Mouse (Mus musculus): ENCODE results near the gene Mapkapk2. TPM values are rescaled to one million over a fixed set of nuclear protein-coding genes. Genes with fewer than 3 reads are reported as not detected.
A peak's percentile ranks its signal among the peaks of the same experiment; 100 is the strongest.

Gene Mapkapk2
- total and polyA plus RNA-seq, 3 experiments: 196 to 363 (median 283) TPM

GRCm38 (mm10) chr1:131075098-131075791 is 22.4 kb downstream of the Mapkapk2 start:
- Histone ChIP-seq H3K79me2 (replicated peaks; ENCODE audit: control insufficient read depth, insufficient read depth, low read length) (peaks cover 14% of the 10 kb centered on the region), H3K4me1 (ENCODE audit: control insufficient read depth, insufficient read depth, low read length) (peaks cover 46% of the 10 kb centered on the region), H3K27me3 (ENCODE audit: control insufficient read depth, insufficient read depth, low read length) (no peaks in the 10 kb centered on the region), H3K27ac (no peak overlapping the region), H3K4me3 (no peak overlapping the region), H3K36me3 (ENCODE audit: control insufficient read depth, insufficient read depth, low read length) (peaks cover 13% of the 10 kb centered on the region), H3K9ac (ENCODE audit: low read depth, low read length) (no peak overlapping the region)
- intact Hi-C loops (cut with DNase I): no loop called here
- no peak for TF ChIP-seq EP300 (IDR thresholded peaks at IDR 0.05; ENCODE audit: insufficient read depth, low read depth, low read length)
- no peak for TF ChIP-seq CTCF (IDR thresholded peaks at IDR 0.05)
- no peak for TF ChIP-seq POLR2A (IDR thresholded peaks at IDR 0.05; ENCODE audit: insufficient read depth, low read depth, low read length)
- WGBS: 42% methylated on average over 7 of the region's 7 CpGs
- no peak for DNase-seq

GRCm38 (mm10) chr1:131074524-131074938 is 23.1 kb downstream of the Mapkapk2 start:
- DNase-seq: no peak
- H3K4me3 ChIP-seq: no peak overlapping the region
- peaks cover 41% of the 10 kb centered on the region for H3K4me1 ChIP-seq (ENCODE audit: control insufficient read depth, insufficient read depth, low read length)
- 18% methylated on average over 8 of the region's 8 CpGs for WGBS
- H3K27ac ChIP-seq: no peak overlapping the region
- H3K27me3 ChIP-seq (ENCODE audit: control insufficient read depth, insufficient read depth, low read length): no peaks in the 10 kb centered on the region
- TF ChIP-seq POLR2A (IDR thresholded peaks at IDR 0.05; ENCODE audit: insufficient read depth, low read depth, low read length) (no peak), CTCF (IDR thresholded peaks at IDR 0.05) (no peak), EP300 (IDR thresholded peaks at IDR 0.05; ENCODE audit: insufficient read depth, low read depth, low read length) (no peak)
- H3K36me3 ChIP-seq (ENCODE audit: control insufficient read depth, insufficient read depth, low read length): peaks cover 11% of the 10 kb centered on the region; the same call in 1 of the 2 replicates
- intact Hi-C loops (cut with DNase I): no loop called here
- H3K79me2 ChIP-seq (replicated peaks; ENCODE audit: control insufficient read depth, insufficient read depth, low read length): peaks cover 14% of the 10 kb centered on the region
- no peak overlapping the region for H3K9ac ChIP-seq (ENCODE audit: low read depth, low read length)

- H3K4me1 ChIP-seq (ENCODE audit: control insufficient read depth, insufficient read depth, low read length): peaks cover 37% of the 10 kb centered on the region
- 52% methylated on average over 7 of the region's 7 CpGs for WGBS
- no peak overlapping the region for H3K9ac ChIP-seq (ENCODE audit: low read depth, low read length)
- H3K4me3 ChIP-seq: no peak overlapping the region
- no peak for TF ChIP-seq CTCF (IDR thresholded peaks at IDR 0.05)
- no peak for TF ChIP-seq POLR2A (IDR thresholded peaks at IDR 0.05; ENCODE audit: insufficient read depth, low read depth, low read length)
- TF ChIP-seq EP300 (IDR thresholded peaks at IDR 0.05; ENCODE audit: insufficient read depth, low read depth, low read length): no peak
- H3K27ac ChIP-seq: no peak overlapping the region
- H3K36me3 ChIP-seq (ENCODE audit: control insufficient read depth, insufficient read depth, low read length): peaks cover 23% of the 10 kb centered on the region
- no peak for DNase-seq
- H3K27me3 ChIP-seq (ENCODE audit: control insufficient read depth, insufficient read depth, low read length): no peaks in the 10 kb centered on the region
- H3K79me2 ChIP-seq (replicated peaks; ENCODE audit: control insufficient read depth, insufficient read depth, low read length): peaks cover 14% of the 10 kb centered on the region
- intact Hi-C loops (cut with DNase I): no loop called here
Measured at GRCm38 (mm10) chr1:131072376-131072990, 25.1 kb downstream of the Mapkapk2 start.

- H3K27ac ChIP-seq: no peak overlapping the region; the same call in 1 of the 2 replicates
- WGBS: 43% methylated on average over 7 of the region's 7 CpGs
- no peak overlapping the region for H3K4me3 ChIP-seq
- H3K79me2 ChIP-seq (replicated peaks; ENCODE audit: control insufficient read depth, insufficient read depth, low read length): peaks cover 8% of the 10 kb centered on the region; the same call in 1 of the 2 replicates
- intact Hi-C loops (cut with DNase I): no loop called here
- DNase-seq: peak in 1 of 2 experiments; percentile 22
- peaks cover 25% of the 10 kb centered on the region for H3K4me1 ChIP-seq (ENCODE audit: control insufficient read depth, insufficient read depth, low read length)
- H3K27me3 ChIP-seq (ENCODE audit: control insufficient read depth, insufficient read depth, low read length): no peaks in the 10 kb centered on the region
- H3K36me3 ChIP-seq (ENCODE audit: control insufficient read depth, insufficient read depth, low read length): peaks cover 22% of the 10 kb centered on the region
- H3K9ac ChIP-seq (ENCODE audit: low read depth, low read length): no peak overlapping the region
- TF ChIP-seq CTCF (IDR thresholded peaks at IDR 0.05) (no peak), EP300 (IDR thresholded peaks at IDR 0.05; ENCODE audit: insufficient read depth, low read depth, low read length) (no peak), POLR2A (IDR thresholded peaks at IDR 0.05; ENCODE audit: insufficient read depth, low read depth, low read length) (no peak)
Measured at GRCm38 (mm10) chr1:131069010-131069409, 28.6 kb downstream of the Mapkapk2 start.

GRCm38 (mm10) chr1:131068011-131068727 is 29.5 kb downstream of the Mapkapk2 start:
- TF ChIP-seq EP300 (IDR thresholded peaks at IDR 0.05; ENCODE audit: insufficient read depth, low read depth, low read length): no peak
- TF ChIP-seq CTCF (IDR thresholded peaks at IDR 0.05): no peak
- no peak for TF ChIP-seq POLR2A (IDR thresholded peaks at IDR 0.05; ENCODE audit: insufficient read depth, low read depth, low read length)
- H3K79me2 ChIP-seq (replicated peaks; ENCODE audit: control insufficient read depth, insufficient read depth, low read length): peaks cover 5% of the 10 kb centered on the region; the same call in 1 of the 2 replicates
- peaks cover 27% of the 10 kb centered on the region for H3K4me1 ChIP-seq (ENCODE audit: control insufficient read depth, insufficient read depth, low read length)
- H3K27me3 ChIP-seq (ENCODE audit: control insufficient read depth, insufficient read depth, low read length): no peaks in the 10 kb centered on the region
- peak in 1 of 2 experiments; percentile 23 for DNase-seq
- H3K36me3 ChIP-seq (ENCODE audit: control insufficient read depth, insufficient read depth, low read length): peaks cover 19% of the 10 kb centered on the region
- intact Hi-C loops (cut with DNase I): no loop called here
- H3K4me3 ChIP-seq: no peak overlapping the region
- 46% methylated on average over 10 of the region's 10 CpGs for WGBS
- H3K27ac ChIP-seq: peak overlapping the region; percentile 9
- H3K9ac ChIP-seq (ENCODE audit: low read depth, low read length): no peak overlapping the region
